Mouse (Mus musculus) lung, embryonic 15.5 days (tissue): ENCODE measurements around the gene Sync. TPM values are rescaled to one million over a fixed set of nuclear protein-coding genes. Genes with fewer than 3 reads are reported as not detected.

Experiments
- ATAC-seq: fragments of 200-750 bp; cut with Nextera tagmentation; 2 replicates; pipeline ENCODE4 v1.8.0; 2017; ENCODE audit warnings: moderate number of reproducible peaks, borderline replicate concordance; ENCODE audit not compliant: low FRiP score, low TSS enrichment; ENCODE audit errors: extremely low read depth
- H3K27ac ChIP-seq: fragments of 300-500 bp; sonication (generic); 2 replicates; pipeline ENCODE4 v1.5.1; 2015; ENCODE audit warnings: moderate library complexity, mild to moderate bottlenecking, inconsistent platforms
- H3K27me3 ChIP-seq: fragments of 300-500 bp; sonication (generic); 2 replicates; pipeline ENCODE4 v1.6.1; 2015; ENCODE audit warnings: inconsistent platforms
- H3K36me3 ChIP-seq: fragments of 300-500 bp; sonication (generic); 2 replicates; pipeline ENCODE4 v1.6.1; 2015; ENCODE audit warnings: inconsistent platforms
- H3K4me1 ChIP-seq: fragments of 300-500 bp; sonication (generic); 2 replicates; pipeline ENCODE4 v1.6.1; 2015; ENCODE audit warnings: inconsistent platforms
- H3K4me2 ChIP-seq: fragments of 300-500 bp; sonication (generic); 2 replicates; pipeline ENCODE4 v1.6.1; 2015; ENCODE audit warnings: inconsistent platforms, mild to moderate bottlenecking, moderate library complexity
- H3K4me3 ChIP-seq: fragments of 300-500 bp; sonication (generic); 2 replicates; pipeline ENCODE4 v1.5.1; 2015; ENCODE audit warnings: mild to moderate bottlenecking, inconsistent platforms
- H3K9ac ChIP-seq: fragments of 300-500 bp; sonication (generic); 2 replicates; pipeline ENCODE4 v1.6.1; 2015; ENCODE audit warnings: inconsistent platforms
- H3K9me3 ChIP-seq: fragments of 300-500 bp; sonication (generic); 2 replicates; pipeline ENCODE4 v1.6.1; 2016; ENCODE audit warnings: inconsistent platforms
- WGBS: fragments of 180-500 bp; shearing (Covaris S2); methylation state at CpG from one replicate; pipeline ENCODE4 v1.1.7; 2015; 5-methylcytosine and 5-hydroxymethylcytosine counted together
- polyA plus RNA-seq: library from polyadenylated mRNA; unstranded; fragments of >200 nt; fragmentation: Nextera tagmentation; extraction: Ambion mirVana; gene quantifications from 2 replicates; pipeline ENCODE4 v1.2.1, GENCODE M21; 2015

Gene Sync
- polyA plus RNA-seq, 1 experiment from 2014 or later, result 0.71 TPM

DNA sequence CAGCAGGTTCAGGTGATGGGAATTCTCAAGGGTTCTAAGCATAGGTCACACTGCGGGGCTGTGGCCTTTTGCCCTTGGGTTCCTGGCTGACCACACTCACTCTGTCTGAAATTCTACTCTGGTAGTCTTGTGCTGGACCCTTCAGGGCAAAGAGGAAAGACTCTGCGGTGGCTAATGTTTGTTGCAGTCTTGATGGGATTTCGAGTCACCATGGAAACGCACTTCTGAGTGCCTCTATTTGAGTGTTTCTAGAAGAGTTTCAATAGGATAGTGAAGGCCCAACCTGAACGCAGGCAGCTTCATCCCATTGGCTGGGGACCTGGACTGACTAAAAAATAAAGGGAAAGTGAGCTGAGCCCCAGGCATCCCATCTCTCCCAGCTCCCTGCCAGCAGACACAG lies 20.6 kb upstream of the Sync start:
- Histone ChIP-seq H3K4me3 (no peak overlapping the region), H3K4me2 (no peak overlapping the region), H3K36me3 (no peaks in the 10 kb centered on the region), H3K27ac (no peak overlapping the region), H3K9me3 (no peaks in the 10 kb centered on the region), H3K27me3 (no peaks in the 10 kb centered on the region), H3K4me1 (peaks cover 13% of the 10 kb centered on the region), H3K9ac (no peak overlapping the region)
- no peak for ATAC-seq
- 60% methylated on average over 5 of the region's 5 CpGs for WGBS

DNA sequence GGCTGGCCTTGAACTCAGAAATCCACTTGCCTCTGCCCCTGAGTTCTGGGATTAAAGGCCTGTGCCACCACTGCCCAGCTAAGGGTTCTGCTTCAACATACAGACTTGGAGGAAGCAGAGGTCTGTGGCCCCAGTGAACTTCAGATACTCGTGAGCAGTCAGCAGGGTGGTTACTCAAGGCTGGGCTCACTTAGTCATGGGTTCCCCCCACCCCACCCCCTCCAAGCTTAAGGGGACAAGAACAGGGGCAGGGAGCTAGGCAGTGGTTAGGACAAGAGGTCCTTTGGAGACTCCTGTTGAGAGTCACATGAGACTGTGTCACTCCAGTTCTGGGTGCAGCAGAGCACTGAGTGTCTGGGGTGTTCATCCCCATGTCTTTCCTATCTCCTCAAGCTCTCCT lies 18.7 kb upstream of the Sync start:
- WGBS, result 56% methylated on average over 1 of the region's 1 CpGs

DNA sequence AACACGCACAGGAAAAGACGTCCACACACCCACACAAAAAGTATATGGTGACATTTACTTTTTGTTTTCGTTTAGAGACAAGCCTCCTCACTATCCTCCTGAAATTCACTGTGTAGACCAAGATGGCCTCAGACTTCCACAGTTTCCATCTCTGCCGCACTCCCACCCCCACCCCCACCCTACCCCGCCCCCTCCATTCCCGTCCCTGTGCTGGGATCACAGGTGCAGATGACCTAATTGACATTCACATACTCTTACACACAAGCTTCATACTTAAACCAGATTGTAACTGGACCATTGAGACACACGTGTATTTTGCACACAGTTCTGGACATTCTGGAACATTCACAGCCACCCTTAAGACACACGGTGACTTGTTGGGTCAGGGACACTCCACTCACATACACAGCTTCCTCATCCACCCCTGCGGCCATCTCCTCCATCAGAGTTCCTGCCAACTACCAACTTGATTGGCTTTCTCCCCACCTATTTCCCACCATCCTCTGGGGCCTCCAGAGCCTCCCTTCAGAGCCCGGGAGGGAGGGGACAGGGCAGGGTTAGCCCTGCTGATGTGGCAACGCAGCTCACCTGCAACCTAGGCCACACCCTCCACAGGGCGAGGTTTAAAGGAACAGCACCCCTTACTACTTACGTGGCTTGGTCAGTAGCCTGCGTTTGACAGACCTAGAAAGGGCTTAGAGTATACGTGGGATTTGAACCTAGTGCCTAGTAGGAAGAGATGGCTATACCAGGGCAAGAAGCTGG lies 15.2 kb upstream of the Sync start:
- ATAC-seq, result peak; percentile 89
- H3K4me1 ChIP-seq, result peaks cover 12% of the 10 kb centered on the region
- no peaks in the 10 kb centered on the region for H3K36me3 ChIP-seq
- H3K9ac ChIP-seq, result no peak overlapping the region
- peak overlapping the region; percentile 44 for H3K4me2 ChIP-seq
- H3K27me3 ChIP-seq, result no peaks in the 10 kb centered on the region
- H3K27ac ChIP-seq, result peak overlapping the region; percentile 72
- 19% methylated on average over 15 of the region's 15 CpGs for WGBS
- H3K4me3 ChIP-seq, result peak overlapping the region; percentile 26
- H3K9me3 ChIP-seq, result no peaks in the 10 kb centered on the region

More for the DNA sequence above, 18.7 kb upstream of the Sync start:
- no peaks in the 10 kb centered on the region for H3K36me3 ChIP-seq
- H3K27ac ChIP-seq, result no peak overlapping the region
- H3K4me3 ChIP-seq, result no peak overlapping the region
- peaks cover 15% of the 10 kb centered on the region for H3K4me1 ChIP-seq
- no peak overlapping the region for H3K9ac ChIP-seq
- H3K27me3 ChIP-seq, result no peaks in the 10 kb centered on the region
- no peaks in the 10 kb centered on the region for H3K9me3 ChIP-seq
- ATAC-seq, result no peak
- no peak overlapping the region for H3K4me2 ChIP-seq

GRCm38 (mm10) chr4:129272756-129273046 lies 14.7 kb upstream of the Sync start:
- no peaks in the 10 kb centered on the region for H3K27me3 ChIP-seq
- H3K4me3 ChIP-seq, result peak overlapping the region; percentile 26
- WGBS, result 27% methylated on average over 5 of the region's 5 CpGs
- ATAC-seq, result peak; percentile 50; the same call in 1 of the 2 replicates
- peak overlapping the region; percentile 72 for H3K27ac ChIP-seq
- H3K4me2 ChIP-seq, result peak overlapping the region; percentile 44
- H3K9ac ChIP-seq, result no peak overlapping the region
- peaks cover 12% of the 10 kb centered on the region for H3K4me1 ChIP-seq
- H3K9me3 ChIP-seq, result no peaks in the 10 kb centered on the region
- no peaks in the 10 kb centered on the region for H3K36me3 ChIP-seq

GRCm38 (mm10) chr4:129276453-129276865 lies 11.0 kb upstream of the Sync start:
- H3K4me3 ChIP-seq, result no peak overlapping the region
- H3K4me2 ChIP-seq, result no peak overlapping the region
- no peaks in the 10 kb centered on the region for H3K27me3 ChIP-seq
- peak; percentile 58; the same call in 1 of the 2 replicates for ATAC-seq
- no peaks in the 10 kb centered on the region for H3K9me3 ChIP-seq
- peaks cover 12% of the 10 kb centered on the region for H3K4me1 ChIP-seq
- H3K9ac ChIP-seq, result no peak overlapping the region
- H3K27ac ChIP-seq, result no peak overlapping the region
- WGBS, result under 1% methylated on average over 18 of the region's 18 CpGs
- H3K36me3 ChIP-seq, result no peaks in the 10 kb centered on the region

- 78% methylated on average over 5 of the region's 5 CpGs for whole genome bisulfite sequencing
- no peak for ATAC-seq
- H3K27ac ChIP-seq, result no peak overlapping the region
Measured at GRCm38 (mm10) chr4:129282786-129283185, 4.6 kb upstream of the Sync start.

DNA sequence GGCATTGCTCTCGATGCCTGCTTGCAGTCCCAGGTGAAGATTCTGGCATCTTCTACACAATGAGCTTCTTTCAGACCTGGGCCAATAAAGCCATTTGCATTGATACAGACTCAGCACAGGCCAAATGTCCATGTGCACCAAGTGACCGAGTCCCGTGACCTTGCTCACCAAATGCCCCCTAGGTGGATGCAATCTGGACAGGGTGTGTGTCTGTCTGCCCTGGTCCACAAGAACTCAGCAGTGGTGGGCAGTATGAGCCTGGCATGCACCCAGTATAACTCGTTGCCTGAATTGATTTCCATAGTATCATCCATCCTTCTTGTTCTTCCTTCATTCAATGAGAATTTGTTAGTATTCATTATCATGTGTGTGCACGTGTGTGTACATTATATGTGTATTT lies 4.2 kb upstream of the Sync start:
- Histone ChIP-seq H3K4me2 (no peak overlapping the region), H3K27me3 (peaks cover 27% of the 10 kb centered on the region), H3K4me1 (peaks cover 16% of the 10 kb centered on the region), H3K4me3 (no peak overlapping the region), H3K27ac (no peak overlapping the region), H3K36me3 (no peaks in the 10 kb centered on the region), H3K9ac (no peak overlapping the region), H3K9me3 (no peaks in the 10 kb centered on the region)
- no peak for ATAC-seq
- 83% methylated on average over 5 of the region's 5 CpGs for WGBS

More at GRCm38 (mm10) chr4:129282786-129283185, 4.6 kb upstream of the Sync start:
- no peaks in the 10 kb centered on the region for H3K9me3 ChIP-seq
- H3K27me3 ChIP-seq, result peaks cover 24% of the 10 kb centered on the region
- H3K4me3 ChIP-seq, result no peak overlapping the region
- peaks cover 15% of the 10 kb centered on the region for H3K4me1 ChIP-seq
- no peaks in the 10 kb centered on the region for H3K36me3 ChIP-seq
- no peak overlapping the region for H3K9ac ChIP-seq
- no peak overlapping the region for H3K4me2 ChIP-seq

- no peak overlapping the region for H3K4me3 ChIP-seq
- peaks cover 32% of the 10 kb centered on the region for H3K27me3 ChIP-seq
- no peaks in the 10 kb centered on the region for H3K36me3 ChIP-seq
- H3K9ac ChIP-seq, result no peak overlapping the region
- no peak for ATAC-seq
- WGBS, result 69% methylated on average over 2 of the region's 2 CpGs
- no peaks in the 10 kb centered on the region for H3K9me3 ChIP-seq
- no peak overlapping the region for H3K27ac ChIP-seq
- H3K4me2 ChIP-seq, result no peak overlapping the region
- H3K4me1 ChIP-seq, result peaks cover 16% of the 10 kb centered on the region
Measured at GRCm38 (mm10) chr4:129284685-129285084, 2.7 kb upstream of the Sync start.

GRCm38 (mm10) chr4:129286001-129286682 lies 1.3 kb upstream of the Sync start:
- Histone ChIP-seq H3K4me2 (peak overlapping the region; percentile 97), H3K9ac (no peak overlapping the region), H3K27me3 (peaks cover 32% of the 10 kb centered on the region), H3K4me1 (peaks cover 16% of the 10 kb centered on the region), H3K27ac (no peak overlapping the region), H3K36me3 (no peaks in the 10 kb centered on the region), H3K9me3 (no peaks in the 10 kb centered on the region), H3K4me3 (0 out of 2 replicates have a peak overlapping the region, but pooled peaks have one; percentile 44)
- no peak; the same call in 1 of the 2 replicates for ATAC-seq
- WGBS, result 52% methylated on average over 5 of the region's 5 CpGs

DNA sequence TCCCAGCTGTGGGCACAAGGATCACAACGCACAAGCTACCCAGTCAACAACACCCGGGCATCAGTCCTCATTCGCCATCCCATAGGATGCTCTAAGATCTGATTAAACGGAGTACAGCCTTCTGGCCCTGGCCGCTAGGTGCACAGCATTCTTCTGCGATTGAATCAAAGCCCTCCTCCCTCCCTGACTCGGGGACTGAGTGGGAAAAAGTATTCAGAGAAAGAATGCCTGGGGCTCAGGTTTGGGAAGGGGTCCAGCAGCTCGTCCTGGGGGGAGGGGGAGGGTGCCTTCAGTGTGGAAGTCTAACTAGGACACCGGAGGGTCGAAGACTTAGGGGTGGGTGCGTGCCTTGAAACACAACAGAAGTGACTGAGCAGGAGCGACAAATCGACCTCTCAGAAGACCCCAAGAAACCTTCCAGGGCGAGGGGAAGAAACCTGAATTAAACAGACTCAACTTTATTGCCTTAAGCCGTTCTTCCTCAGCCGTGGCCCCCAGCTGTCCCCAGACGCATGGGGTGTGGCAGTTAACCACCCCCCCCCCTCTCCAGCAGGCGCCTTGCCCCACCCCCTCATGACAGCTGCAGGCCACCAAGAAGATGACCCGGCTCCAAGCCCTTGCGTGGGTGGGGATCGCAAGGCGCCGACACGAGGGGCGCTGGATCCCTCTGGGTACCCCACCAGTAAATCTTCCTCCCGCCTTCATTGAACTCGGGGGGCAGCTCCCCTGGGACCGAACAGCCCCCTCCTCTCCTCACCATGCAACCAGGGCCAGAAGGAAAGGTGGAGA lies 540 bp upstream of the Sync start:
- Histone ChIP-seq H3K4me2 (peak overlapping the region; percentile 97), H3K27me3 (peaks cover 32% of the 10 kb centered on the region)
- peak; percentile 37; the same call in 1 of the 2 replicates for ATAC-seq

DNA sequence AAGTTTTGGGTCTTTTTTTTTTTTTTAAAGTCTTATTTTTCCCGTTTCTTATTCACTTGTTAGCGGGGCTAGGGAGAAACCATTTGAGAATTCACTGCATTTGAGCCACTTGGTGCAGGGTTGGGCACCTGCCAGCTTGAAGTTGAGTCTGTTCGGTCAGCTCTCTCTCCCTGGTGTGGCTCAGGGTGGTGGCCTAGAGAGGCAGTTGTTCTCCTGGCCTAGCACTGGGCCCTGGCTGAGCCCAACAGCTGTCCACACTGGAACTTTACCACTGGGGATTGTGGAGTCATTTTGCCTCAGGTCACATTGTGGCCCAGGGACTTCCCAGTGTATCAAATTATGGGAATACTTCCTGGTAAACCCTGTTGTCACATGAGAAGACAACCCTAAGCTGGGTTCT lies 650 bp downstream of the Sync start:
- peaks cover 32% of the 10 kb centered on the region for H3K27me3 ChIP-seq
- H3K9ac ChIP-seq, result no peak overlapping the region
- no peak for ATAC-seq
- H3K4me1 ChIP-seq, result peaks cover 16% of the 10 kb centered on the region
- 28% methylated on average over 3 of the region's 3 CpGs for WGBS
- H3K4me2 ChIP-seq, result peak overlapping the region; percentile 97
- H3K9me3 ChIP-seq, result no peaks in the 10 kb centered on the region
- H3K4me3 ChIP-seq, result no peak overlapping the region
- H3K36me3 ChIP-seq, result no peaks in the 10 kb centered on the region
- H3K27ac ChIP-seq, result no peak overlapping the region

More for the DNA sequence above, 540 bp upstream of the Sync start:
- no peaks in the 10 kb centered on the region for H3K9me3 ChIP-seq
- peaks cover 16% of the 10 kb centered on the region for H3K4me1 ChIP-seq
- peak overlapping the region; percentile 44 for H3K4me3 ChIP-seq
- no peak overlapping the region for H3K27ac ChIP-seq
- no peaks in the 10 kb centered on the region for H3K36me3 ChIP-seq
- H3K9ac ChIP-seq, result peak overlapping the region; percentile 31
- WGBS, result 1% methylated on average over 28 of the region's 28 CpGs
